Mouse (Mus musculus): Measurements from ENCODE around the gene Pus1. TPM values are rescaled to one million over a fixed set of nuclear protein-coding genes. Genes with fewer than 3 reads are reported as not detected.
"Not testable (repeated sequence)": the region's sequence is repeated elsewhere in the genome, so short reads cannot be mapped to it uniquely, and the experiment has no call there.

Pus1 gene
- total RNA-seq, 2 experiments from 2014 or later: 1.7 to 2.1 TPM

DNA sequence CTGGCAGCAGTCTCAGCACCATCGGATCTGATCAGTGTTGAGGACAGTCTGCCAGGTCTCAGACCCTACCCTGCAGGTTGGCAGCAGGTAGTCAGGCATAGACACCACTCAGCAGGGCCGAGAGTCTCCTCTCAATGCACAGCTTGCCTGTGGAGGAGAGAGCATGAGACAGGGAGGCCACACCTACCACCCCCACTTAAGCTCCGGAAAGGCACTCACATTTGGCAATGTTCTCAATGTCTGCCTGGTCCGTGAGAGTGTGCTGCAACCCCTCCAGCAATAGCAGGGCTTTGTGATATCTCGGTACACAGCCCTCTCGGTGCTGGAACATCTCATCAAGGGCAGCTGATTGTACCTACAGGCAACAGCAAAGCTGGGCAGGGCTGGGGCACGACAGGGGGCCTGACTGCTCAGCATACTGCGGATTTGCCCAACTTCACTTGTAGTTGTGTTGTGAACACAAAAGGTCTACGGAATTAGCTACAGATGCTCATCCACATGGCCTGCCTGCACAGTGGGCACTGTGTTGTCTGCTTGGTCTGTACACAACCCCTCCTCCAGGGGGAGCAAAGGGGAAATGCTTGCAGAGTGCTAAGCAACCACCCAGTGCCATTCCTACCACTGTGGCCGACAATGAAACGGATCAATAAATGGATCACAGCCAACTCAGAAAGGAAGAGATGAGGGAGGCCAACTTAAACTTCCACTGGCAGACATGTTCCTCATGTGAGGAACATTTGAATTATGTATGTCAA lies 5.8 kb upstream of the Pus1 start:
- no peak for ATAC-seq (replicated peaks; ENCODE audit: low FRiP score, poor library complexity, severe bottlenecking)

DNA sequence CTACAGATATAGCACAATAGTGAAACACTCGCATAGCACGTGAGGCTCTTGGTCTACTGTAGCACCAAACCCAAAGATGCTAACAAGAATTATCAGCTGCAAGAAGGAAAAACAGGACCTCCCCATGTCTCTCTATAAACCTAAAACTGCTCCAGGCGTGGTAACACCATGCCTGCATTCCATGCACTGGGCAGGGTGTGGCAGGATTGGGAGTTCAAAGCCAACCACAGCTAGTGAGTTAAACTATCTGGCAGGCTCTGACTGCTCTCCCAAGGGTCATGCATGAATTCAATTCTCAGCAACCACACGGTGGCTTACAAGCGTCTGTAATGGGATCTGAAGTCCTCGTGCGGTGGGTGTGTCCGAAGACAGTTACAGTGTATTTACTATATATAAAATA lies 2.7 kb upstream of the Pus1 start:
- no peak for ATAC-seq (replicated peaks; ENCODE audit: low FRiP score, poor library complexity, severe bottlenecking)

DNA sequence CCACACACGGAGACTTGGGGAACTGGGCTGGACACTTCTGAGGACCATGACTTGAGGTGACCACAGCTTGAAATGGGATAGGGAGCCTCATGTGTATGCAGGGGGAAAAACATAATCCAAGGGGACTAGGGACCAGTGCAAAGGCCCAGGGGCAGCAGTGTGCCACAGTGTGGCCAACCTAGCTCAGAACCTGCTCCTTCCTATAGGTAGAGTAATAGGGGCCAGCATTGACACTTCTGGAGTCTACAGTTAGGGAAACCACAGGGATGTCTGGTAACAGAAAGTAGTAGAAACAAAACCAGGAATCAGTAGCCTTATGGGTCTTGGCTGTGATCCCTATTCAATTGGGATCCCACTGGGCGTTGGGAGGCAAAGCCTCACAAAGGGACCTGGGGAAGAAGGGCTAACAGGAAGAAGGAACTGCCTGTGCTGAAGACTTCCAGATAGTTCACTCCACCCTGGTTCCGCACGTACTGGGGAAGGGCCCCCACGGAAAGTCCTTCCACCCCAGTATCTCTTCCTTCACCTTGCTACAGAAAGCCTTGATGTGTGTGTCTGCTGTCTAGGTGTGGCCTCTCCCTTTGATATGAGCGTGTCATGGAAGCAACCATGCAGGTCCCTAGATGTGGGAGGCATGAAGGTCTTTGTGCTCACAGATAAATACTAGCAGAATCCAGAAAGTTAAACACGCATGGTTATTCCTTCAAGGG lies 1.2 kb upstream of the Pus1 start:
- no peak for ATAC-seq (replicated peaks; ENCODE audit: low FRiP score, poor library complexity, severe bottlenecking)

DNA sequence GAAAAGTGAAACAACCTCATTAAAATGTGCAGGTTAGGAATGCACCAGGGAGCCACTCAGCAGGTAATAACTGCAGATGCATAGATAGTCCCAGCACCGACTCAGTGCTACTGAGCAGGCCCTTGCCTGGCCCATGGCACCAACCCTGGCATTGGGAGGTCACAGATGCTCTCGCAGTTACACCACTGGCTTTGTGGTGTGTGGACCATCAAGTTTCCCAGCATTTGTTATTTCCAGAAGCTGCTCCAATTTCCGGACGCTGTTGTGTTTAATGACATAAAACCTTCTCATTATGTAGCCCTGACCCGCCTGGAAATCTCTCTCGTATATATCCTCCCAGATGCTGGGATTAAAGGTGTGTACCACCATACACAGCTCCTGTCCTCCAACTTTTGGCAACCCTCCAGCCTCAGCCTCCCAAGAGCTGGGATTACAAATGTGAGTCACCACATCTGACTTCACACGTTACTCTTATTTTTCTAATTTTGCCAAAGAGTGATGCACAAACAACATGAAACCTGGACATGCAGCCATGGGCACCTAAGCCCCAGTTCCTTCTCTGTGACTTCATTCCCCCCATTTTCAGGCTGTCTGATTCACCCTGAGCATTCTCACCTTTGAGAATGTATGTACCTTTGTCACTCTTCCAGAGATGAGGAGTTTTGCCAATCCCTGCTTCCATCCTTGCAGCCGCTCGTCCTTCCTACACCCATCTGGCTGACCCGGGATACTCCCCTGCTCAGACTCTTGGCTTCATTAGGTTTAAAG lies 486 bp upstream of the Pus1 start:
- ATAC-seq (replicated peaks; ENCODE audit: low FRiP score, poor library complexity, severe bottlenecking): peak; percentile 46

DNA sequence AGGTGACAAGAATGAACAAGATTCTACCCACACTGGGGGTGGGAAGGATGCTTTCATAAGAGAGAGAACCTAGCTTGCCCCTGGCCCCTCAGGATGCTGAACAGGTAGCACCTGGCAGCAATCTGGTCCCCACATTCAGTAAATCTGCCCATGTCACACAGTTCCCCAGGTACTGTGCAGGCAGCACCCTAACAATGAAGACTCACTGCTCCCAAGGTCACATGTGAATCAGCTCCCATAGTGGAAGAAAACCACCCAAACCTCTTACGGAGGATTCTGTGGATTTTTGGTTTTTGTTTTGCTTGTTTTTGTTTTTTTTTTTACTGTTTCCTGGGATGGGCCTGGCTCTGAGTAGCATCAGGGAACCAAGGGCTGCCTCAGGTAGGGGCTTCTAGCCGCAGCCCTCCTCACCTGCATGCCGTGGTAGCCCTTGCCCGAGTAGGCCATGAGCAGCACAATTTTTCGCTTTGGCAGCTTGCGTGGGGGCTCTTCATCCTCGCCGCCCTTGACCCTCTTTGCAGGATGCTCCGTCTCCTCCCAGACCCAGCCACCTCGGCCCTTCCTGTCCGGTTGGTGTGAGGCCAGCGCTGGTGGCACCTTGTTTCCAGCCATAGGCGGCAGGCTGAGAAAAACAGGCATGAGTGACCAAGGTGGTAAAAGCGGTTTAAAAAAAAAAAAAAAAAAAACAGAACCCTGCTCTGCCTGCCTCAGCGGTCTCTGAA lies 1.0 kb downstream of the Pus1 start:
- ATAC-seq (replicated peaks; ENCODE audit: low FRiP score, poor library complexity, severe bottlenecking): no peak

DNA sequence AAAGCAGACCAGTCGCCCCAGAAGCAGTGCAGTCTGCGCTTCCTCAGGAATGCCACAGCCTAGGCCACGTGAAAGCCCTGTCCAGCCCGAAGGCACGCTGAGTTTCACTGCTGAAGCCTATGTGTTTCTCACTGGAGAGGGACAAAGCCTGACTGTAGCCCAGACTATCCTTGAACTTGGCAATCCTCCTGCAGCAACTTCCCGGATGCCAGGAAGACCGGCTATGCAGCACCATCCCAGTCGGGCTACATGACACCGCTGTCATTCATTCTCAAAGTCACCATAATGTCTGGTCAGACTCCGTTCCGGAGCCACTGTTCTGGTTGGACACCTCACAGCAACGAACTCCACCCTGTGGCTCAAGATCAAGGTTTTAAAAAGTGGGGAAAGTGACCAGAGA lies 2.2 kb downstream of the Pus1 start:
- ATAC-seq (replicated peaks; ENCODE audit: low FRiP score, poor library complexity, severe bottlenecking): no peak

DNA sequence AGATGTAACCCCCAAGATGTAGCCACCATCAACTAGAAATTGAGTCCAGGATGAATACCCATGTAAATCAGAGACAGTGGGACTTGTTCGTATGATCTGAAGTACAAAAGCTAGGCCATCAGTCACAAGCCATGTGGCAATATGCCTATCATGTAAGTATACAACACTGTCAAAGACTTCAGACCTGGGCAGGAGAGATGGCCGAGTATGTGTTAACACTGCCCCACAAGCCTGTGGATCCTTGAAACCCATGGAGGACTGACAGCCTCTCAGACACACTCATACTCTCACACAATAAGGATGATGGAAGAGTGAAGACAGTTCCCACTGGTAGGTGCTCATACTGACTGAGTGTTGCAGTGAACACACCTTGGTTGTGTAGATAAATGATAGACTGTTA lies 4.3 kb downstream of the Pus1 start:
- ATAC-seq (replicated peaks; ENCODE audit: low FRiP score, poor library complexity, severe bottlenecking): no peak

DNA sequence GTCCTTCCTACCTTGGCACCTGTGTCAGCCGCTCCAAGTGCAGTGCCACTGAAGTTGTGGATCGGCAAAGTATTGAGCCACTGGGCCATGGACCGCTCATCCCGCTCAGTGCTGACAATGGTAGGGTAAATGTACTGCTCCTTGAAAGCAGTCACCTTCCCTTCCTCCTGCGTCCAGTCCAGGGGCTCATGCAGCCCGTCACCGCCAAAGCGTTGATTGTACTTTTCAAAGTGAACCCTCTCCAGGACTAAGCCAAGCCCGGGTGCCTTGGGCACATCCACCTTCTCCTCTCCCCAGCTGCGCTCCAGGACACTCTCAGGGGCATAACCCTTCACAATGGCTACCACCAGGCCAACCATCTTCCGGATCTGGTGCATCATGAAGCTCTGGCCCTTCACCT lies 5.9 kb downstream of the Pus1 start:
- ATAC-seq (replicated peaks; ENCODE audit: low FRiP score, poor library complexity, severe bottlenecking): no peak

DNA sequence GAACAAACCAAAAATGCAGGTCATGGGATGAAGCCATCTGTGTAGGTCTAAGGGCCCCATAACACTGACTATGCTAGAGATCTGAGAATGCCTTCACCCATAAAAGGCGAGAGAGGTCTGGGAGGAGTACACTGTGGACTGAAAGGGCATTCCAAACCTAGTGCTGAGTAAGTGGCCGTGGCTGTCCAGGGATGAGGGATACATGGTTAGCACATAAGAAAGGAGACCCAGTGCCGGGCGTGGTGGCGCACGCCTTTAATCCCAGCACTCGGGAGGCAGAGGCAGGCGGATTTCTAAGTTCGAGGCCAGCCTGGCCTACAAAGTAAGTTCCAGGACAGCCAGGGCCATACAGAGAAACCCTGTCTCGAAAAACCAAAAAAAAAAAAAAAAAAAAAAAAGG lies 7.5 kb downstream of the Pus1 start:
- not testable (repeated sequence) for ATAC-seq (replicated peaks; ENCODE audit: low FRiP score, poor library complexity, severe bottlenecking)

DNA sequence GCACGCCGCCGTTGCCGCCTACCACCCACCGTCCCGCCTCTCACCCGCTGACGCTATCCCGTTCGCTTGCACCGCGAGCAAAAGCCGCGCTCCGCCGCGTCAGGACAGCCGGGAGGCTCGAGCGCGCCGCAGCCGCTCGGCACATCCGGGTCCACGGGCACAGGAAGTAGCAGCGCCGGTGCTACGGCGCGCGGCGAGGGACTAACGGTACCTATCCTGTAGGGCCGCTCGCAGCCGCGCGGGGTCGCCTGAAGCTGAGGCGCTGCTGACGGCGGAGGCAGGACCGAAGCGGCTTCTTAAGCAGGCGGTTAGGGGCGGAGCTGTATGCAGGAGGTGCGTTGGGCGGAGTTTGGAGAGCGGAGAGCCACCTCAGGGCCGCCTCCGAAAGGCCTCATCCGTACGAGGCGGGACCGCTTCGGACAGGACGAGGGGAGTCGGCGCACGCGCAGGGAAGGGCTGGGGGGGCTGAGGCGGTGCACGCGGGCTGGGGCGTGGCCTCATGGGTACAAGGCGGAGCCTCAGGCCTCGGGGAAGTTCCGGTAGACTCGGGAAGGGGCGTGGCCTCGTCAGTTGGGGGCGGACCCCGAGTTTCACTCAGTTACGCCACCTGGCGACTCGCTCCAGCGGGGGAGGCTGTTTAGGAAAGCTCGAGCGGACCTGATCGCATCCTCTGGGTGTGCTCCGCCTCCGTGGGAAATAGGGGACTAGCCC lies 9.9 kb downstream of the Pus1 start, which contains the start of gene Ep400:
TSS of gene Ep400 (minus strand) at position 270 of the 711 bp plus-strand sequence.
- peak; percentile 88 for ATAC-seq (replicated peaks; ENCODE audit: low FRiP score, poor library complexity, severe bottlenecking)

DNA sequence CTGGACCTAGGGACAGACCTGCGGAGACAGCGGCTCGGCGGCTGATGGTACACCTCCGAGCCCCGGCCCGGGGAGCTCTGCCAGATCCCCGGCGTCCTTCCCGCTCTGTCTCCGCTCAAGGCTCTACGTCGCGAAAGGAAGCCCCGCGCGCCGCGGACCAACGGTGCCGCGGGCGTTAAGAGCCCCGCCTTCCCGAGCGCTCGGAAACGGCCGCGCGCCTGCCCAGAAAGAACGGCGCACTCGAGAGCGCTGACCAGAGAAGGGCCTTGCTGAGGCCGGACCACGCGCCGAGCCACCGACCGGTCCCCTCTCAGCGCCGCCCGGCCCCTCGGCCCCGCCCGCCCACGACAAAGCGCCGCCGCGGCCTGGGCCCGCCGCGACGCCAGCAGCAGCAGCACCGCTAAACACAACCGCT lies 10.4 kb downstream of the Pus1 start:
- peak; percentile 45 for ATAC-seq (replicated peaks; ENCODE audit: low FRiP score, poor library complexity, severe bottlenecking)

DNA sequence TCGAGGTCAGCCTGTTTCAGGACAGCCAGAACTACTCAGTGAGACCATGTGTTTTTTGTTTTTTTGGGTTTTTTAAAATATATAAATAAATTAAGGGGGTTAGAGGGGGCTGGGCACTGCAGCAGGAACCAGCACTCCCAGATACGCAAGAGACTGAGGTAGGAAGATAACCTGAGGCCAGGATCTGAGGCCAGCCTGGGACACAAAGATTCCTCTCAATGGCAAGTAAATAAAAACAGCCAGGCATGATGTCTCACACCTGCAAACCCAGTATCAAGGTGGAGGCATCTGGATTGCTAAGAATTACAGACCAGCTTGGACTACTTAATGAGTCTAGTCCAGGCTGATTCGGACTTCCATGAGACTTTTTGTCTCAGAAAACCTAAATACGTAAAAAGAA lies 11.2 kb downstream of the Pus1 start:
- no peak for ATAC-seq (replicated peaks; ENCODE audit: low FRiP score, poor library complexity, severe bottlenecking)

DNA sequence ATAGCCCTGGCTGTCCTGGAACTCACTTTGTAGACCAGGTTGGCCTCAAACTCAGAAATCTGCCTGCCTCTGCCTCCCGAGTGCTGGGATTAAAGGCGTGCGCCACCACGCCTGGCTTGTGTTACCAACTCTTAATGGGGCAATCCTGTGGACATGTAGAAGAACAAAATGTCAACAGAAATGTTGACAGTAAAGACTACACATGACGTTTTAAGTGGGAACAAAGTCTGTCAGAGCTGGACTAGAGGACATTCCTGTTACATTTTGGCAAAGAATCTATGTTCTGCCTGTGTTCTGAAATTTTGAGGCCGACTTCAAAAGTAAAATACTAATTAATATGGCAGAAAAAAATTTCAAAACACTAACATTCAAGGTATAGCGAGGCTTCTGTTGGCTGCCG lies 16.6 kb downstream of the Pus1 start:
- ATAC-seq (replicated peaks; ENCODE audit: low FRiP score, poor library complexity, severe bottlenecking): no peak

DNA sequence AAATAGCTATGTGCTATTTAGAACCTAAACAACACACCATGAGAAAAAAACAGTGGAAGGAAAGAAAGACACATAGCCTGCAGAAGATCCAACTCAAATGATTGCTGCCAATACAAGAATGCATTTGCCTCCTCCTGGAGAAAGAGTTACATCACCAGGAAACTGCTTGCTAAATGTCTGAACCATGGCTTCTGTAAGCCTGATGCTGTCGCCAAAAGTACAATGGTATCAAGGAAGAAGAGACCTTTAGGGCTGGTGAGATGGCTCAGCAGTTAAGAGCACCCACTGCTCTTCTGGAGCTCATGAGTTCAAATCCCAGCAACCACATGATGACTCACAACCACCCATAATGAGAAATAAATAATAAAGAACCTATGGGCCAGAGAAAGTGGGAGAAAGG lies 35.4 kb downstream of the Pus1 start:
- ATAC-seq (replicated peaks; ENCODE audit: low FRiP score, poor library complexity, severe bottlenecking): no peak

DNA sequence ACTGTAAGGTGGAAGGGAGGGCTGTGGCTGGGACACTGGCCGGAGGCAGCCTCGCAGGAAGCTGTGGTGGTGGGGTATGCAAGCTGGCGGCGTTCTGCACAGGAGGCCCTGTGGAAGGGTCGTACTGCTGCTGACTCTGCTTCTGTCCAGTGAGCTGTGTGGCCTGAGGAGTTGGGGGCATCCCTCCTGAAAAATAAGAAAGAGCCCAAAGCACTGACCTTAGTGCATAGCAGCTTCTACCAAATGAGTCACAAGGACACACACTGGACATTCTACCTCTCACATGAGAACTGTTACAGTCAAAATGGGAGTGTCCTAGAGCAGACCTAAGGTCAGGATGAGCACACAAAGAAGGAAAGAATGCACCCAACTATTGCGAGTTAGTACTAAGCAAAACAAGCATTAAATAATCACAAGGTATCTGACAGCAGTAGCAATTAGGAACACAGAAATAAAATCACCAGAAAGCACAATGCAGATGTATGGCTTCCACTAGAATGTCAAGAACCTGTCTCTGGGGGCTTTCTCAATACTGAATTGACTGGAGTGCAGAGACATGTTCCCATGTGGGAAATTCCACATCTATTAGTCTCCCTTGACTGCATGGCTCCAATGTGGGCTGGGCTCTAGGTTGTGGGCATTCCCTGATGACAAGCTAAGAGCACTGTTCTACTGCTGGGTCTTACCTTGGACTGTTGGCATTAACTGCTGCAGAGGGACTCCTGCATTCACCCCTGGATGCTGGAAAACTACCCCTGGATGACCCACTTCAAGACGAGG lies 40.8 kb downstream of the Pus1 start:
- no peak for ATAC-seq (replicated peaks; ENCODE audit: low FRiP score, poor library complexity, severe bottlenecking)

DNA sequence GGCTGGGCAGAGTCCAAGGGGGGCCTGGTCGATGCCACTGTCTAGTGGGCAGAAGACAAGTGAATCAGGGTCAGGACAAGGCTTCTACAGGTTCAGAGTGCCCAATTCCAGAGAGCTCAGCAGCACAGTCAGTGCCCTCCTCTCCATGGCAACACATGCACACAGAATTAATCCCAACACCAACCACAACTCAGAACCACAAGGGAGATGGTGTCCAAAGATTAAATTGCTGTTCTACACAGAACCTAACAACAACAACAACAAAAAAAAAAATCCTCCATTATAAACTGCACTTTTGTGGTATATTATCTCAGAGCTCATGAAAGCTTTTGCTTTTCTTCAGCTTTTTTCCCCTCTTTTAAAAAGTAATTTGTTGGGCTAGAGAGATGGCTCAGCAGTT lies 44.9 kb downstream of the Pus1 start:
- ATAC-seq (replicated peaks; ENCODE audit: low FRiP score, poor library complexity, severe bottlenecking): no peak

DNA sequence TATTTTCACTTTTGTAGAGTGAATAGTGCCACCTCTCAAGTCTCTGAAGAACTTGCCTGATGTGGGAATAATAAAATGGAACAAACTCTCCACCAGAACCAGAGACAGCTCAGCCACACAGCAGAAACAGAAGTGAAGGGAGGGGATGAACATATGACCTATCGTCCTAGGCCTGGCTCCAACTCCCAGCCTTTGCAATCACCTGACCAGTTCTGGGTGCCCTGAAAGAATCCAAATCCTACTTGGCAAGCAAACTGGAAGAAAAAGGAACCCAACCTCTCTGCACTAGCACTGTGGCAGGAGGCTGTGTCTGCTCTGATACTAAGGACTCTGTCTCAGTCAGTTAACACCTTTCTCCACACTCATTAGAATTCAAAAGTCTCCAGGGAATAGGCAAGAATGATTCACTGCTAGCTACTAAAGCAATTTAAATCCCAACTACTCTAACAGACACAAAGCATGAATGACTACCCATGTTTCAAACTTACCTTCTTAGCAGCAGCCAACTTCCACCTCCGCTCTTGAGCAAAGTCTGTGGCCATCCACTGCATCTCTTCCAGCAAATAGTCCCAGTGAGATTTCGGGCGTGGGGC lies 47.1 kb downstream of the Pus1 start:
- ATAC-seq (replicated peaks; ENCODE audit: low FRiP score, poor library complexity, severe bottlenecking): no peak

DNA sequence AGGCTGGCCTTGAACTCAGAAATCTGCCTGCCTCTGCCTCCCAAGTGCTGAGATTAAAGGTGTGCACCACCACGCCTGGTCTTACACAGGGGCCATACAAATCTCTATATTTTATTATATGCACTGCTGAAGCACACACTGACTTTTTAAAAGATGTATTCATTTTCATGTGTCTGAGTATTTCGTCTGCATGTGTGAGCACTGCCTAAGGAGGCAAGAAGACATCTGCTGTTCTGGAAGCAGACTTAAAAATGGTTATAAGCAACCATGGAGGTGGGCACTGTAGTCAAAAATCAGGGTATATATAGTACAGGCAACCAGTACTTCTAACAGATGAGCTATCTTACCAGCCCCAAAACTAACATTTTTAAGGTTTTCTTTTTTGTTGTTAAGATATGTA lies 49.2 kb downstream of the Pus1 start:
- ATAC-seq (replicated peaks; ENCODE audit: low FRiP score, poor library complexity, severe bottlenecking): no peak
